Mouse (Mus musculus): ENCODE measurements around the gene Crip3.

- TF ChIP-seq POLR2A (IDR thresholded peaks at IDR 0.05; ENCODE audit: extremely low read depth, insufficient read depth, low read length) = no peak
- TF ChIP-seq CTCF (IDR thresholded peaks at IDR 0.05; ENCODE audit: low read depth, low read length) = no peak
Measured at GRCm38 (mm10) chr17:46476601-46477000, 47.9 kb downstream of the Crip3 start.
